Mouse (Mus musculus) limb, embryonic 10.5 days (tissue): ENCODE data around the gene Abcd1. TPM values are rescaled to one million over a fixed set of nuclear protein-coding genes. Genes with fewer than 3 reads are reported as not detected.
"Not testable (repeated sequence)": the region's sequence is repeated elsewhere in the genome, so short reads cannot be mapped to it uniquely, and the experiment has no call there.

Experiments used
- DNase-seq: peaks from one replicate; pipeline ENCODE4 v3.0.0-alpha.2; 2017; ENCODE audit warnings: low spot score
- H3K27ac ChIP-seq: fragments of 300-500 bp; sonication (generic); 2 replicates; pipeline ENCODE4 v1.5.1; 2016; ENCODE audit warnings: mild to moderate bottlenecking
- H3K27me3 ChIP-seq: fragments of 300-500 bp; sonication (generic); 2 replicates; pipeline ENCODE4 v1.6.1; 2016; ENCODE audit warnings: low read depth, mild to moderate bottlenecking; ENCODE audit not compliant: poor library complexity, severe bottlenecking
- H3K36me3 ChIP-seq: fragments of 300-500 bp; sonication (generic); 2 replicates; pipeline ENCODE4 v1.6.1; 2016; ENCODE audit warnings: mild to moderate bottlenecking, moderate library complexity
- H3K4me1 ChIP-seq: fragments of 300-500 bp; sonication (generic); 2 replicates; pipeline ENCODE4 v1.6.1; 2016
- H3K4me3 ChIP-seq: fragments of 300-500 bp; sonication (generic); 2 replicates; pipeline ENCODE4 v1.5.1; 2016; ENCODE audit warnings: mild to moderate bottlenecking, moderate library complexity
- H3K9me3 ChIP-seq: fragments of 300-500 bp; sonication (generic); replicated peaks from 2 replicates; pipeline ENCODE4 v1.6.1; 2016; ENCODE audit warnings: mild to moderate bottlenecking
- WGBS: fragments of 180-500 bp; shearing (Covaris S2); methylation state at CpG from one replicate; pipeline ENCODE4 v1.1.7; 2016; 5-methylcytosine and 5-hydroxymethylcytosine counted together
- polyA plus RNA-seq: library from polyadenylated mRNA; unstranded; fragments of >200 nt; fragmentation: Nextera tagmentation; extraction: Ambion mirVana; gene quantifications from 2 replicates; pipeline ENCODE4 v1.2.1, GENCODE M21; 2016

Gene Abcd1
- polyA plus RNA-seq, 1 experiment from 2014 or later: 12.7 TPM

- peak; percentile 31 for DNase-seq
- H3K9me3 ChIP-seq: no peaks in the 10 kb centered on the region
- H3K36me3 ChIP-seq: peaks cover 34% of the 10 kb centered on the region
- H3K27me3 ChIP-seq: peaks cover 72% of the 10 kb centered on the region
- H3K4me3 ChIP-seq: peak overlapping the region; percentile 60
- peaks cover 32% of the 10 kb centered on the region for H3K4me1 ChIP-seq
- 19% methylated on average over 21 of the region's 21 CpGs for WGBS
- peak overlapping the region; percentile 86 for H3K27ac ChIP-seq
Measured at GRCm38 (mm10) chrX:73715476-73716108, 805 bp upstream of the Abcd1 start.

- 32% methylated on average over 30 of the region's 30 CpGs for WGBS
- H3K4me1 ChIP-seq: peaks cover 32% of the 10 kb centered on the region
- no peak for DNase-seq
Measured at GRCm38 (mm10) chrX:73716709-73717545, 530 bp downstream of the Abcd1 start.

GRCm38 (mm10) chrX:73717667-73718066 is 1.3 kb downstream of the Abcd1 start:
- peaks cover 13% of the 10 kb centered on the region for H3K36me3 ChIP-seq
- DNase-seq: no peak
- H3K27ac ChIP-seq: peak overlapping the region; percentile 86
- H3K4me1 ChIP-seq: peaks cover 32% of the 10 kb centered on the region
- 74% methylated on average over 11 of the region's 11 CpGs for WGBS
- H3K9me3 ChIP-seq: no peaks in the 10 kb centered on the region
- H3K27me3 ChIP-seq: peaks cover 69% of the 10 kb centered on the region
- H3K4me3 ChIP-seq: peak overlapping the region; percentile 60

More at GRCm38 (mm10) chrX:73716709-73717545, 530 bp downstream of the Abcd1 start:
- H3K9me3 ChIP-seq: no peaks in the 10 kb centered on the region
- peaks cover 69% of the 10 kb centered on the region for H3K27me3 ChIP-seq
- H3K4me3 ChIP-seq: peak overlapping the region; percentile 60
- peaks cover 21% of the 10 kb centered on the region for H3K36me3 ChIP-seq
- peak overlapping the region; percentile 86 for H3K27ac ChIP-seq

GRCm38 (mm10) chrX:73718271-73718670 is 1.9 kb downstream of the Abcd1 start:
- peaks cover 73% of the 10 kb centered on the region for H3K27me3 ChIP-seq
- peaks cover 8% of the 10 kb centered on the region; the same call in 1 of the 2 replicates for H3K36me3 ChIP-seq
- WGBS: 38% methylated on average over 3 of the region's 3 CpGs
- no peaks in the 10 kb centered on the region for H3K9me3 ChIP-seq
- peak overlapping the region; percentile 86 for H3K27ac ChIP-seq
- no peak for DNase-seq
- H3K4me1 ChIP-seq: peaks cover 32% of the 10 kb centered on the region
- no peak overlapping the region for H3K4me3 ChIP-seq

- H3K27ac ChIP-seq: peak overlapping the region; percentile 86
- WGBS: 59% methylated on average over 5 of the region's 5 CpGs
- peaks cover 3% of the 10 kb centered on the region; the same call in 1 of the 2 replicates for H3K36me3 ChIP-seq
- H3K27me3 ChIP-seq: peaks cover 79% of the 10 kb centered on the region
- no peak overlapping the region for H3K4me3 ChIP-seq
- peaks cover 32% of the 10 kb centered on the region for H3K4me1 ChIP-seq
- no peaks in the 10 kb centered on the region for H3K9me3 ChIP-seq
- DNase-seq: no peak
Measured at GRCm38 (mm10) chrX:73718686-73719362, 2.4 kb downstream of the Abcd1 start.

- Histone ChIP-seq H3K27ac (no peak overlapping the region), H3K27me3 (peaks cover 43% of the 10 kb centered on the region), H3K4me3 (no peak overlapping the region), H3K9me3 (no peaks in the 10 kb centered on the region), H3K4me1 (no peaks in the 10 kb centered on the region), H3K36me3 (no peaks in the 10 kb centered on the region)
- WGBS: 56% methylated on average over 1 of the region's 1 CpGs
- DNase-seq: no peak
Measured at GRCm38 (mm10) chrX:73730908-73731307, 14.5 kb downstream of the Abcd1 start.

- Histone ChIP-seq H3K27ac (no peak overlapping the region), H3K9me3 (no peaks in the 10 kb centered on the region), H3K4me3 (no peak overlapping the region), H3K4me1 (no peaks in the 10 kb centered on the region), H3K27me3 (peaks cover 54% of the 10 kb centered on the region), H3K36me3 (no peaks in the 10 kb centered on the region)
- no peak for DNase-seq
- WGBS: 80% methylated on average over 1 of the region's 1 CpGs
Measured at GRCm38 (mm10) chrX:73738155-73738554, 21.8 kb downstream of the Abcd1 start.

GRCm38 (mm10) chrX:73739151-73739550 is 22.8 kb downstream of the Abcd1 start:
- WGBS: 79% methylated on average over 5 of the region's 5 CpGs
- DNase-seq: no peak
- Histone ChIP-seq H3K4me3 (no peak overlapping the region), H3K4me1 (no peaks in the 10 kb centered on the region), H3K27ac (no peak overlapping the region), H3K27me3 (peaks cover 46% of the 10 kb centered on the region), H3K36me3 (no peaks in the 10 kb centered on the region), H3K9me3 (no peaks in the 10 kb centered on the region)

- not testable (repeated sequence) for DNase-seq, H3K27ac ChIP-seq, H3K36me3 ChIP-seq, H3K9me3 ChIP-seq, H3K4me3 ChIP-seq, H3K4me1 ChIP-seq
- WGBS: 93% methylated on average over 7 of the region's 7 CpGs
- peaks cover 39% of the 10 kb centered on the region for H3K27me3 ChIP-seq
Measured at GRCm38 (mm10) chrX:73739841-73740240, 23.4 kb downstream of the Abcd1 start.

- DNase-seq: no peak
Measured at GRCm38 (mm10) chrX:73744774-73745481, 28.5 kb downstream of the Abcd1 start.

GRCm38 (mm10) chrX:73748977-73749376 is 32.6 kb downstream of the Abcd1 start:
- H3K27me3 ChIP-seq: peaks cover 33% of the 10 kb centered on the region
- H3K27ac ChIP-seq: no peak overlapping the region
- H3K36me3 ChIP-seq: no peaks in the 10 kb centered on the region
- no peak overlapping the region for H3K4me3 ChIP-seq
- H3K9me3 ChIP-seq: no peaks in the 10 kb centered on the region
- H3K4me1 ChIP-seq: no peaks in the 10 kb centered on the region
- 96% methylated on average over 1 of the region's 1 CpGs for WGBS
- DNase-seq: no peak

More at GRCm38 (mm10) chrX:73744774-73745481, 28.5 kb downstream of the Abcd1 start:
- peaks cover 11% of the 10 kb centered on the region; the same call in 1 of the 2 replicates for H3K27me3 ChIP-seq
- 80% methylated on average over 1 of the region's 1 CpGs for WGBS
- H3K27ac ChIP-seq: no peak overlapping the region
- no peaks in the 10 kb centered on the region for H3K4me1 ChIP-seq
- H3K9me3 ChIP-seq: no peaks in the 10 kb centered on the region
- H3K4me3 ChIP-seq: no peak overlapping the region
- no peaks in the 10 kb centered on the region for H3K36me3 ChIP-seq

- Histone ChIP-seq H3K4me1 (no peaks in the 10 kb centered on the region), H3K4me3 (no peak within 1 kb of the TSS), H3K27ac (no peak within 1 kb of the TSS), H3K27me3 (peaks cover 81% of the 10 kb centered on the region), H3K9me3 (no peaks in the 10 kb centered on the region), H3K36me3 (no peaks in the 10 kb centered on the region)
- 72% methylated on average over 5 of the region's 5 CpGs for WGBS
- no peak for DNase-seq
Measured at GRCm38 (mm10) chrX:73756334-73757140, 40.1 kb downstream of the Abcd1 start, which contains the start of gene Plxnb3. Gene Plxnb3 (plus strand): TSS chrX:73757090.
